Mouse (Mus musculus) intestine, embryonic 14.5 days (tissue): ENCODE results near the gene Ppp2r3a. TPM values are rescaled to one million over a fixed set of nuclear protein-coding genes. Genes with fewer than 3 reads are reported as not detected.

Experiments used
- ATAC-seq: fragments of 200-750 bp; cut with Nextera tagmentation; replicated peaks from 2 replicates; pipeline ENCODE4 v1.8.0; 2017; ENCODE audit warnings: low read depth, moderate number of reproducible peaks, moderate TSS enrichment, moderate library complexity; ENCODE audit not compliant: low FRiP score, low TSS enrichment
- DNase-seq: peaks from one replicate; pipeline ENCODE4 v3.0.0-alpha.2; 2018; ENCODE audit warnings: low spot score
- H3K27ac ChIP-seq: fragments of 300-500 bp; sonication (generic); 2 replicates; pipeline ENCODE4 v1.5.1; 2014; ENCODE audit warnings: low read depth, mild to moderate bottlenecking, control low read depth
- H3K27me3 ChIP-seq: fragments of 300-500 bp; sonication (generic); replicated peaks from 2 replicates; pipeline ENCODE4 v1.6.1; 2014; ENCODE audit warnings: low read length, control low read depth; ENCODE audit not compliant: control insufficient read depth, insufficient read depth
- H3K36me3 ChIP-seq: fragments of 300-500 bp; sonication (generic); 2 replicates; pipeline ENCODE4 v1.6.1; 2014; ENCODE audit warnings: low read length, control low read depth; ENCODE audit not compliant: control insufficient read depth, insufficient read depth
- H3K4me1 ChIP-seq: fragments of 300-500 bp; sonication (generic); replicated peaks from 2 replicates; pipeline ENCODE4 v1.6.1; 2014; ENCODE audit warnings: low read length, control low read depth, mixed read lengths; ENCODE audit not compliant: control insufficient read depth, insufficient read depth
- H3K4me2 ChIP-seq: fragments of 300-500 bp; sonication (generic); 2 replicates; pipeline ENCODE4 v1.6.1; 2014; ENCODE audit warnings: low read length
- H3K4me3 ChIP-seq: fragments of 300-500 bp; sonication (generic); 2 replicates; pipeline ENCODE4 v1.5.1; 2014; ENCODE audit warnings: low read depth, low read length, control low read depth, mixed read lengths
- H3K9ac ChIP-seq: fragments of 300-500 bp; sonication (generic); 2 replicates; pipeline ENCODE4 v1.6.1; 2014; ENCODE audit warnings: mild to moderate bottlenecking, low read length
- H3K9me3 ChIP-seq: fragments of 300-500 bp; sonication (generic); 2 replicates; pipeline ENCODE4 v1.6.1; 2016; ENCODE audit warnings: low read length, control low read depth; ENCODE audit not compliant: control insufficient read depth
- WGBS: fragments of 180-500 bp; shearing (Covaris S2); extraction: QIAGEN DNeasy Blood & Tissue Kit; methylation state at CpG from one replicate; pipeline ENCODE4 v1.1.7; 2014; 5-methylcytosine and 5-hydroxymethylcytosine counted together
- polyA plus RNA-seq: library from polyadenylated mRNA; unstranded; fragments of >200 nt; fragmentation: Nextera tagmentation; extraction: Ambion mirVana; gene quantifications from 2 replicates; pipeline ENCODE4 v1.2.1, GENCODE M21; 2014

Ppp2r3a gene
- polyA plus RNA-seq, 1 experiment from 2014 or later: 14.1 TPM

DNA sequence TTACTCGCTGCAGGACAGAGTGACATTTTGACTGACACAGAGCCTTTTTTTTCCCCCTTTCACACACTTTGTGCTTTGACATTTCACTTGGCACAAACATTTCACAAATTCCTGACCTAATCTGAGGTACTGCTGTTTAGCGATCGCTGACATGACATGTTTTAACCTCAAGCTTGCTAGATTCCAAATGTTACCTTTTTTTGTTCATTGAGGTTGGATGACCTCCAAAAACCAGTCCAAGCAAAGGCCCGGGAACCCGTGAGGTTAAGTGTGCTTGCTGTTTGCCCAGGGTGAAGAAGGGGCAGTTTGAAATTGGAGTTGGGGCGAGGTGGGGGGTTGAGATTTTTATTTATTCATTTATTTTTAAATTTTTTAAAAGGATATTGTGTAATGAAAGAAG is 31.1 kb upstream of the Ppp2r3a start:
- H3K4me3 ChIP-seq: no peak overlapping the region
- no peak for ATAC-seq
- H3K9me3 ChIP-seq: no peaks in the 10 kb centered on the region
- peak; percentile 21 for DNase-seq
- no peak overlapping the region for H3K27ac ChIP-seq
- H3K36me3 ChIP-seq: no peaks in the 10 kb centered on the region
- H3K4me2 ChIP-seq: no peak overlapping the region
- H3K27me3 ChIP-seq: no peaks in the 10 kb centered on the region
- no peaks in the 10 kb centered on the region for H3K4me1 ChIP-seq
- no peak overlapping the region for H3K9ac ChIP-seq
- WGBS: 59% methylated on average over 6 of the region's 6 CpGs

DNA sequence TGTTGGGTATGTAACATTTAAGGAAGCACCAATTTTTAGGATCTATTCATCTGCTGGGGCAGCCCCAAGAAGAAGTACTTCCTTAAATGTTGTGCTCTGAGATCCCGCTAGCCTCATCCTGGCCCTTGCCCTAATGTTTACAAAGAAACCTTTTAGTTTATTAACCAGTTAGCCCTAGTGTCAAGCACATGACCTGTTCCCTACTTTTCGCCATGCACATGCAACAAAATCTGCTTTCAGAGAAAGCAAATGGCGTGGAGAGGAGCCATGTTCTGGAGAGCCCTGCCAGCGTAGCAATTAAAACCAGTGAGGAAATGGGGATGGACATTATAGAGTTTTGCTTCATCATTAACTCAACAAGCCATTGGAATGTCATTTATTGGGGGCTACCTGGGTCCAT is 30.3 kb upstream of the Ppp2r3a start:
- ATAC-seq (no peak), DNase-seq (no peak)
- Histone ChIP-seq H3K4me3 (no peak overlapping the region), H3K27me3 (no peaks in the 10 kb centered on the region), H3K4me1 (no peaks in the 10 kb centered on the region), H3K36me3 (no peaks in the 10 kb centered on the region), H3K4me2 (no peak overlapping the region), H3K27ac (no peak overlapping the region), H3K9me3 (no peaks in the 10 kb centered on the region), H3K9ac (no peak overlapping the region)
- WGBS: 55% methylated on average over 4 of the region's 4 CpGs

DNA sequence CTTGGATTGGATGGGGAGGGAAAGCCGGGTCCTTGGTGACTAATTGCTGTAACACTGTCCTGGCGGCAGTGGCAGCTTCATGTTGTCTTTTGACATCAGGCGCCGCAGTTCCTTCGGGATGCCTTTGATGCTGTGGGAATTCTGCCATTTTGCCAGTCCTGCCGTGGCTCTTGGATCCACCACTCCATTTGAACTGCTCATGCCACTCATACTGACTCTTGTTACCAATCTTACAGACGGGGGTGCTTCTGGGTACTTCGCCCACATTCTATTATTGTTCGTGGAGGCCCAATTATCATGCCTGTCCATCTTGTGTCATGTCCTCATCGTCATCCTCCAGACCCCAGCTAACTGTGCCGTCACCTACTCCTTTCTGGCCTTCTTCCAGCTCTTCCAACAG is 29.7 kb upstream of the Ppp2r3a start:
- no peaks in the 10 kb centered on the region for H3K36me3 ChIP-seq
- no peak overlapping the region for H3K9ac ChIP-seq
- ATAC-seq: no peak
- H3K4me2 ChIP-seq: no peak overlapping the region
- no peak overlapping the region for H3K4me3 ChIP-seq
- DNase-seq: no peak
- no peaks in the 10 kb centered on the region for H3K4me1 ChIP-seq
- 91% methylated on average over 11 of the region's 11 CpGs for WGBS
- no peaks in the 10 kb centered on the region for H3K27me3 ChIP-seq
- H3K27ac ChIP-seq: no peak overlapping the region
- no peaks in the 10 kb centered on the region for H3K9me3 ChIP-seq

DNA sequence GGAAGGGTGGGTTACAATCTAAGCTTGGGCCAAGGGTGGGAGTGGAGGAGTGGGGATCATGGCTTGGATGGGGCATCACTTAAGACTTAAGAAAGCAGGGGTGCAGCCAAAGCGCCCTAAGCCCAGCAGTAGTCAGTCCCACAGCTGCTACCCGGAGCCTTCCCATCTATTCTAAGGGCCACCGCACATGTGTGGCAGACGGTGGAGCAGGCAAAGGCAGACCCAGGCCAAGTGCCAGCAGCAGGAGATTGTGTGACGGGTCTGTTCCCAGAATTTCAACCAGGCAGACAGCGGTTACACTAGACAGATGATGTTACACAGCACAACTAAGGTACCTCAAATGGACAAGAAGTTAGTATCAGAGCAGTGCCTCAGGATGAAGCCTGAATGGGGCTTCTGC is 29.3 kb upstream of the Ppp2r3a start:
- Histone ChIP-seq H3K4me1 (no peaks in the 10 kb centered on the region), H3K9ac (no peak overlapping the region)
- 91% methylated on average over 6 of the region's 6 CpGs for WGBS

DNA sequence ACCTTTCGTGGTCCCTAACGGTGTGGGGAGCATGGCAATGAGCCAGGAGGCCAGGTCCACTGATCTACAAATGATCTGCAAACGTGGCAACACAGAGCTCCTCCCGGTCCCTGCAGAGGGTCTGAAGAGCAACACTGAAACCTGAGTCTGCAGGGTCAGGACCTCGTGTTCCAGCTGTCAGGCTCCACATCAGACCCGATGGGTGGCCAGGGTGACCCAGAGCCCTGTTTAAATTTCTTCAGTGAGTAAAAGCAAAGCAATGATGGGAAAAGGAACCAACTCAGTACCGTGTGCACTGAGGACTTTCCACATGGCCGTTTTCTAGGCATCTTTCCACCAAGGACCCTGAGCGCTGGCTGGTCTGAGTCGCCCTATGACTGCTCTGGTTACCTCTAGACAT is 28.6 kb upstream of the Ppp2r3a start:
- WGBS: 61% methylated on average over 10 of the region's 10 CpGs
- Histone ChIP-seq H3K27ac (no peak overlapping the region), H3K9ac (no peak overlapping the region), H3K4me3 (no peak overlapping the region), H3K9me3 (no peaks in the 10 kb centered on the region), H3K36me3 (no peaks in the 10 kb centered on the region), H3K4me2 (no peak overlapping the region), H3K27me3 (no peaks in the 10 kb centered on the region), H3K4me1 (no peaks in the 10 kb centered on the region)
- no peak for DNase-seq
- ATAC-seq: no peak

More for the DNA sequence above, 29.3 kb upstream of the Ppp2r3a start:
- H3K27ac ChIP-seq: no peak overlapping the region
- H3K36me3 ChIP-seq: no peaks in the 10 kb centered on the region
- no peaks in the 10 kb centered on the region for H3K9me3 ChIP-seq
- ATAC-seq: no peak
- H3K4me2 ChIP-seq: no peak overlapping the region
- no peaks in the 10 kb centered on the region for H3K27me3 ChIP-seq
- no peak overlapping the region for H3K4me3 ChIP-seq
- DNase-seq: no peak

DNA sequence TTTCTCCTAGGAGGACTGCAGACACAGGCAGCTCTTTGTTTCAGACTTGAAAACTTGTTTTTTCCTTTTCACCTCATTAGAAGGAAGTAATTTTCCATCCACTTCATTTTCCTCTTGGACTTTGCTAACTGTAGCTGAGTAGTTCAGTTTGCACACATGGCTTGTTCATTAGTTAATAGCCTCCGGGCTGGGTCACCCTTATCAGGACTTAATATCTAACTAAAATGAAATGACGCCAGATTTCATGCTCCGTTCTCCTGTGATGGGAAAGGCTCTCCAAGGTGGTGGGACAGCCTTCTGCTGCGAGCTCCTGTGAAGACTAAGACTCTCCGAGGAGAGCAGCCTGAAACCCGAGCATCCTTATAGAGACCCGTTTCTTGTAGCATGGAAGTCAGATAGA is 21.1 kb upstream of the Ppp2r3a start:
- no peak for DNase-seq
- 70% methylated on average over 7 of the region's 7 CpGs for WGBS
- no peak overlapping the region for H3K27ac ChIP-seq

DNA sequence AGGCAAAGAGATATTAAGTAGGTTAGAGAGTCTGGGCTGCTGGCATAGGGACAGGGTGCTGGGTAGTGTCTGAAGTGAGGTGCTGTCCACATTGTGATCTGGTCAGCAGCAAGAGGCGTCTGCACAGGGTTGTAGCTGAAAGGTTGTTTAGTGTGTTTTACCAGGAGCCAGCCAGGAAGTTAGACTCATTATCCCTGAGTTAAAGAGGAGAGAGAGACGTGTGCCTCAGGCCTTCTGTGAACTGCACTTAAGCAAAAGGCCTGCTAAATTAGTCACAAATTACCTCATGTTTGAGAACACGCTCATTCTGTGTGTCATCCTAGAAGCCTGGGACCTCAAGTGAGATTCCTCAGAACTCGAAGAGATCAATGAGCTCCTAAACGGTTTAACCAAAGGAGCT is 18.4 kb upstream of the Ppp2r3a start:
- ATAC-seq (no peak), DNase-seq (no peak)
- WGBS: 25% methylated on average over 5 of the region's 5 CpGs
- Histone ChIP-seq H3K36me3 (no peaks in the 10 kb centered on the region), H3K4me1 (no peaks in the 10 kb centered on the region), H3K4me3 (no peak overlapping the region), H3K9me3 (no peaks in the 10 kb centered on the region), H3K4me2 (no peak overlapping the region), H3K27me3 (no peaks in the 10 kb centered on the region), H3K27ac (no peak overlapping the region), H3K9ac (no peak overlapping the region)

More for the DNA sequence above, 21.1 kb upstream of the Ppp2r3a start:
- Histone ChIP-seq H3K27me3 (no peaks in the 10 kb centered on the region), H3K9me3 (no peaks in the 10 kb centered on the region), H3K4me3 (no peak overlapping the region), H3K4me1 (no peaks in the 10 kb centered on the region), H3K9ac (no peak overlapping the region), H3K36me3 (no peaks in the 10 kb centered on the region), H3K4me2 (no peak overlapping the region)
- ATAC-seq: no peak

DNA sequence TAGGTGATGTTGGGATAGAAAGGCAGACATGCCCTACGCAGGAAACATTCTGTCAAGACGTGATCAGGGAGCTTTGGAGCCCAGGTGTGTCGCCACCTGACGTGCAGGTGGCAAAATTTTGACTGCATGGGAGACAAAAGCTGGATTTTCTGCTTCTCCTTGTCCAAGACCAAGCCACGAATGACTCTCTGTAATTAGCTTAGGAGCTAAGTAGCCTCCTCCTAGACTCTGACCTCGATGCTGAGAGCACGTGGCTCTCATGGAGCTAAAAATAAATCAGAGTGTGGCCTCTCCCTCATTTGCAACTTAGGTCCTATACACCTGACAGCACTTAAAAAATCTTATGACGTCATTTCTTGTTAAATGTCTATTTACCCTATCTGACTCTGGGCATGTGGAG is 14.4 kb upstream of the Ppp2r3a start:
- ATAC-seq: no peak
- Histone ChIP-seq H3K9me3 (no peaks in the 10 kb centered on the region), H3K4me3 (no peak overlapping the region), H3K4me1 (no peaks in the 10 kb centered on the region), H3K27ac (no peak overlapping the region), H3K9ac (no peak overlapping the region), H3K27me3 (no peaks in the 10 kb centered on the region), H3K36me3 (no peaks in the 10 kb centered on the region), H3K4me2 (no peak overlapping the region)
- DNase-seq: no peak
- WGBS: 73% methylated on average over 8 of the region's 8 CpGs

DNA sequence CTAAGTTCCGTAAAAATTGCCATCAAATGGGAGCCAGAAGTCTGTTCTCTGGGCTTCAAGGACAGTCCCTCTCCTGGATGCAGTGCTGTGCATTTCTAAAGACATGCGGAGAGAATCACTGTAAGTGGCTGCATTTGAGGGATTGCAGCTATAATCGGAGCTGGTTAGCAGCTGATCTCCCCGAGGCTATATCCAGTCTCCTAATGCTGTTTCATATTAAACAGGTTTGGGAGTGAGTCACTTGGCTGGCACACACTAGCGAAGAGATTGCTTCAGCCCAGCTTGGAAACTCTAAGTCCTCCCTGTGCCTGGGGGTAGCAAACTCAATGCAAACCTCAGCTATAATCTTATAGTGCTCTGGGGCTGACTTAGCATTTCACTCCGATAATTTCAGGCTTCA is 14.0 kb upstream of the Ppp2r3a start:
- ATAC-seq (no peak), DNase-seq (no peak)
- Histone ChIP-seq H3K9me3 (no peaks in the 10 kb centered on the region), H3K27ac (no peak overlapping the region), H3K4me2 (no peak overlapping the region), H3K9ac (no peak overlapping the region), H3K36me3 (no peaks in the 10 kb centered on the region), H3K4me3 (no peak overlapping the region), H3K27me3 (no peaks in the 10 kb centered on the region), H3K4me1 (no peaks in the 10 kb centered on the region)
- WGBS: 66% methylated on average over 6 of the region's 6 CpGs
